Mouse (Mus musculus) yolk sac, embryonic 10.5 days (tissue): ENCODE measurements around the gene Zc3h10.
"Not testable (repeated sequence)": the region's sequence is repeated elsewhere in the genome, so short reads cannot be mapped to it uniquely, and the experiment has no call there.

ENCODE experiments used
- DNase-seq: peaks from one replicate; pipeline ENCODE4 v3.0.0-alpha.2; 2017; ENCODE audit warnings: low spot score

Zc3h10 gene

DNA sequence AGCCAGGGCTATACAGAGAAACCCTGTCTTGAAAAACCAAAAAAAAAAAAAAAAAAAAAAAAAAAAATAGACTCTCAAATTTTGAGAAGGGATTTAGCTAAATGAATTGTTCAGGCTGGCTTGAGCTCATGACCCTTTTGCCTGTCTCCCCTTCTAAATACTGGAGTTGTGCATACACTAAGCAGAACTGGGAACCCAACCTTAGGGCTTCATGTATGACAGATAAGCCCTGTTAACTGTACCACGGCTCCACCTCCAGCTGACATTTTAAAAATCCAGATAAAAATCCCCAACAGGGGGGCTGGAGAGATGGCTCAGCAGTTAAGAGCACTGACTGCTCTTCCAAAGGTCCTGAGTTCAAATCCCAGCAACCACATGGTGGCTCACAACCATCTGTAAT lies 8.0 kb upstream of the Zc3h10 start:
- DNase-seq = not testable (repeated sequence)

- not testable (repeated sequence) for DNase-seq
Observed at GRCm38 (mm10) chr10:128550144-128550823, 2.7 kb upstream of the Zc3h10 start.

GRCm38 (mm10) chr10:128549682-128550057 lies 2.1 kb upstream of the Zc3h10 start:
- not testable (repeated sequence) for DNase-seq

DNA sequence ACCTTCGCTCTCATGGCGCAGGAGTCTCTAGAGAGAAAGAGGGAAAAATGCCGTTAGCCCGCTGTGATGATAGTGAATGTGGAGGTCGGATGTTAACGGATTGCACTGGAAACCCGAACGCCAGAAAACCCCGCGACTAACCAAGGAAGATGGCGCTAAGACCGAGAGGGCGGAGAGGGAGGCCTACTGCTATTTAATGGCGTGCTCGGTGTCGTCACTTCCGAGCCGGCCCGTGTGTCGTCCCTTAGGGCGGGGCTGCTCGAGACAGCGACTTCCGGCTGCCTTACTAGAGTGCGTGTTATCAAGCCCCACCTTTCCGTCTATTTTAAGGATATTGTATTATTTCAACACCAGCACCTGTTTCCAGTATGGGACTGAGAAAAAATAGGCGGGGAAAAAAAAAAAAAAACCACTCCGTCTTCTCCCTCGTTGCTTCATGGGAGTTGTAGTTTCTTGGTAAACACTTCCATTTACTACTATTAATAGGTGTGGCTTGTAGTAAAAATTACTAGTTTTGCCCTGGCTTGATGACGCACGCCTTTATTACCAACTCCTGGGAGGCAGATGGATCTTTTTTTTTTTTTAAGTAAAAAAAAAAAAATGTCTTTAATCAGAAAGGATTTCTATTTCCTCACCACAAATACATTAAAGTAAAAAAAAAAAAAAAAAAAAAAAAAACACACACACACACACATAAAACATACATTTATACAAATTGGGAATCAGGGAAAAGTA lies 1.5 kb upstream of the Zc3h10 start, which contains the start of gene Rpl41:
TSS of gene Rpl41 (minus strand) at position 359 of the 735 bp plus-strand sequence.
- peak; percentile 95 for DNase-seq

- DNase-seq = peak; percentile 43
Observed at GRCm38 (mm10) chr10:128548051-128548791, 647 bp upstream of the Zc3h10 start.

- DNase-seq = no peak
Observed at GRCm38 (mm10) chr10:128546787-128547186, 787 bp downstream of the Zc3h10 start.

DNA sequence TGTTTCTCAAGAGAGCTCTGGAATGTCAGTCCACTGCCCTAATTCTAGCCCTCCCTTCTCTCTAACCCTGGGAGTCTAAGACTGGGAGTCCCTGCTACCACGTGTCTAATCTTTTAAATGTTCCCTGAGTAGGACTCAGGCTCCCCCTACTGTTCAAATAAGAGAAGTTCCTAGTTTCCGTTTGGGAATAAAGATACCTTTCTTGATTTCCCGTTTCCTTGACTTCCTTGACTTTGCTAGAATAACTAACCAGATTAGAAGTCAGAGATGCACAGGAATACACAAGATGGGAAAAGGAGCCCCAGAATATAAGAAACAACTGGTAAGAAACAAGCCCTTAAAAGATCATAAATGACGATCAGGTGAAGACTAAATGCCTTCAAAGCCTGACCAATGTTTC lies 1.2 kb downstream of the Zc3h10 start:
- peak; percentile 43 for DNase-seq

DNA sequence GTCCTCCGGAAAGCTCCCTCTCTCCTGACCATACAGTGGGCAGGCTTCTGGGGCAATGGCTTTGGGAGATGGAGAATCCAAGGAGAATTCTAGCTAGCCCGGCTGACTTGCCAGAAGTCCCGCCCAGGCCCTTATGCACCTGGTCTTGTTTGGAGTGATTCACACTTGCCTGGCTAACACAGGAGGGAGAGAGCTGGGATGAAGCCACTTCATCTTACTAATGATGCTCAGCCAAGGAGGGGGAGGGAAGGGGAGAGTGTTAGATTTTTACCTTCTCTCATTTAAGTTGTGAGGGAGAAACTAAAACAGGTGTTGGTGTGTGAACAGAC lies 2.0 kb downstream of the Zc3h10 start:
- DNase-seq = no peak

- no peak for DNase-seq
Observed at GRCm38 (mm10) chr10:128544674-128545569, 2.7 kb downstream of the Zc3h10 start.

GRCm38 (mm10) chr10:128544151-128544657 lies 3.4 kb downstream of the Zc3h10 start:
- DNase-seq = no peak

DNA sequence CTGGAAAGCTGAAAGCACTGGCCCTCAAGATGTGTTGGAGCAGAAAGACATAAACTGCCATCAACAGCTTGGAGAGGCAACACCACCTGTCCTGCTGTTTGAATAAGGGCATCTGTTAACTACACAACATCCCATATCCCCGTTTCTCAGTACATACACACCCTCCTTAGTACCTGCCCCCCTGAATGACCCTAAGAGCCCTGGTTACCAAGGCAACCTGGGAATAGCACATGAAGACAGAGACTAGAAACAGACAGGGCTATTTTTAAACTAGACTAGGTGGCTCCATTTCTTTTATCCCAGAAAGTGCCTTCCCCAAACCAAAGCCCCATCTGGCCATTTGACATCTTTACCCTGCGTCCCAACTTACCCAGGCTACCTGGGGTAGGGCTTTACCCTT lies 4.5 kb downstream of the Zc3h10 start:
- no peak for DNase-seq

DNA sequence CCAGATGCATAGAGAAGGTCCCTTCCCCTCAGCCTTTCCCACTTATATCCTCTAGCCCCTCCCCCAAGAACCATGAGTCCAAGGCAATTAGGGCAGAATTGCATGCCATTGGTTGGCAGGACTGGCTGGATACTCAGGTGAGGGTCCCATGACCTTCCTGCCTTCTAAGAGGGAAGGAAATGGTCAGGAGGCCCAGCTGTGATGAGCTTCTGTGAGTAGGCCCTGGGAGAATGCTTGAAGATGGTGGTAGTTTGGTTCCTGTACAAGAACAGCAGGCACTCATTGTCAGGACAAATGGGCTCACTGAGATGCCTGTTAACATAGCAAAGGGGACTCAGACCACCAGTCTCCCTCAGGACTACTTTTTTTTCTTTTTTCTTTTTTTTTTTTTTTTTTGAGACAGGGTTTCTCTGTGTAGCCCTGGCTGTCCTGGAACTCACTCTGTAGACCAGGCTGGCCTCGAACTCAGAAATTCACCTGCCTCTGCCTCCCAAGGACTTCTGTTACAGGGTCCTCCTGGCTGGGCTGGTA lies 9.2 kb downstream of the Zc3h10 start:
- DNase-seq = no peak

GRCm38 (mm10) chr10:128536266-128536940 lies 11.2 kb downstream of the Zc3h10 start:
- DNase-seq = peak; percentile 89

GRCm38 (mm10) chr10:128535624-128536265 lies 11.8 kb downstream of the Zc3h10 start:
- DNase-seq = no peak

DNA sequence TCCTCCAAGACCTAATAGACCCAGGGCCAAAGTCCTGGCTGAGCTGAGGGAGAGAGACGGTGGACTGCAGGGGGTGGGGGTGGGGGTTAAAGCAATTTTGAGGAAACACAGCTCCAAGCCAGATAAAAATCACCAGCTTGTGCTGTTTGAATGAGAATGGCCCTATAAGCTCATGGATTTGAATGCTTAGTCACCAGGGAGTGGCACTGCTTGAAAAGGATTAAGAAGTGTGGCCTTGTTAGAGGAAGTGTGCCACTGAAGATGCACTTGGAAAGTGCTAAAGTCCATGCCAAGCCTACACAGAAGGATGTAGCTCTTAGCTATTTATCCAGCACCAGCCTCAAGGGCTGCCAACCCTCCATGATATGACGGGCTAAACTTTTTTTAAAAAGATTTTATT lies 12.4 kb downstream of the Zc3h10 start:
- DNase-seq = no peak

- no peak for DNase-seq
Observed at GRCm38 (mm10) chr10:128526366-128527356, 20.9 kb downstream of the Zc3h10 start.

GRCm38 (mm10) chr10:128525671-128526308 lies 21.8 kb downstream of the Zc3h10 start, which contains the start of gene Esyt1:
Gene Esyt1 (minus strand): TSS chr10:128525871.
- DNase-seq = peak; percentile 98
